In genomic region chr6:88937971-88938663, GRCm38 (mm10) we compare ENCODE assay signal across 10 mouse cellular contexts. TPM values are rescaled to one million over a fixed set of nuclear protein-coding genes. Genes with fewer than 3 reads are reported as not detected.
DNase-seq lines count a peak whose midpoint lies in the region; ATAC-seq and TF ChIP-seq lines count a peak whose summit lies in the region.
"Had no signal": no experiment of that assay in that cellular context is flagged by ENCODE, and none has a peak within 500 bp of the region (broad histone marks: within the 10 kb centered on the region; RNA-seq: fewer than 3 reads in every experiment).

No protein-coding gene starts in this region.

- H3K4me1 ChIP-seq in heart, embryonic 16.5 days (ENCODE audit: control insufficient read depth, insufficient read depth, low read length), result peaks cover 60% of the 10 kb centered on the region
- H3K4me1 ChIP-seq in hindbrain, embryonic 11.5 days (replicated peaks; ENCODE audit: control insufficient read depth, insufficient read depth, low read length), result peaks cover 51% of the 10 kb centered on the region
- peaks cover 20% of the 10 kb centered on the region for H3K4me1 ChIP-seq in neural tube, embryonic 14.5 days (ENCODE audit: control insufficient read depth, insufficient read depth, low read length)

- WGBS in heart, embryonic 16.5 days, result 49% methylated on average over 4 of the region's 4 CpGs
- WGBS in hindbrain, embryonic 11.5 days, result 11% methylated on average over 4 of the region's 4 CpGs
- WGBS in neural tube, embryonic 14.5 days, result 4% methylated on average over 4 of the region's 4 CpGs

- DNase-seq in heart, postnatal 25 days (ENCODE audit: low spot score), result no peak
- DNase-seq in brain, embryonic 14.5 days (ENCODE audit: low read depth), result peak; percentile 92
- DNase-seq in hindbrain, embryonic 11.5 days (ENCODE audit: low spot score), result peak; percentile 77
- no peak for DNase-seq in adrenal gland, adult 8-10 months
- no peak for DNase-seq in layer of hippocampus, postnatal 14 days (ENCODE audit: low spot score in 2 of 2)
- DNase-seq in layer of hippocampus, postnatal 10 days (ENCODE audit: low spot score in 2 of 2), result no peak

- no peak for ATAC-seq in heart, embryonic 16.5 days (replicated peaks; ENCODE audit: extremely low read depth, insufficient read depth, low FRiP score)
- ATAC-seq in hindbrain, embryonic 11.5 days (ENCODE audit: low FRiP score), result peak; percentile 78
- ATAC-seq in neural tube, embryonic 14.5 days (ENCODE audit: low read depth), result peak; percentile 60; the same call in 1 of the 2 replicates

- H3K36me3 ChIP-seq in heart, embryonic 16.5 days (ENCODE audit: control insufficient read depth, insufficient read depth), result no peaks in the 10 kb centered on the region
- no peaks in the 10 kb centered on the region for H3K36me3 ChIP-seq in hindbrain, embryonic 11.5 days (ENCODE audit: control insufficient read depth, insufficient read depth, low read length)
- no peaks in the 10 kb centered on the region for H3K36me3 ChIP-seq in neural tube, embryonic 14.5 days (ENCODE audit: control insufficient read depth, insufficient read depth, low read length)
- H3K36me3 ChIP-seq: embryonic facial prominence, embryonic 13.5 days; limb, embryonic 15.5 days had no signal

- intact Hi-C loops in heart, postnatal 25 days (cut with DNase I), result no loop called here

- H3K9ac ChIP-seq in heart, embryonic 16.5 days (ENCODE audit: low read length), result 0 out of 2 replicates have a peak overlapping the region, but pooled peaks have one; percentile 14
- H3K9ac ChIP-seq in hindbrain, embryonic 11.5 days (ENCODE audit: low read depth, low read length), result peak overlapping the region; percentile 56
- H3K9ac ChIP-seq in neural tube, embryonic 14.5 days (replicated peaks; ENCODE audit: low read depth, low read length), result no peak overlapping the region
- H3K9ac ChIP-seq: embryonic facial prominence, embryonic 13.5 days; limb, embryonic 15.5 days had no signal

- no peaks in the 10 kb centered on the region for H3K27me3 ChIP-seq in heart, embryonic 16.5 days (ENCODE audit: control insufficient read depth, insufficient read depth, low read length)
- H3K27me3 ChIP-seq in hindbrain, embryonic 11.5 days (ENCODE audit: control insufficient read depth, insufficient read depth, low read length), result no peaks in the 10 kb centered on the region
- H3K27me3 ChIP-seq in neural tube, embryonic 14.5 days (ENCODE audit: control insufficient read depth, insufficient read depth, low read length), result no peaks in the 10 kb centered on the region
- H3K27me3 ChIP-seq: limb, embryonic 15.5 days had no signal

- no peak overlapping the region for H3K4me2 ChIP-seq in heart, embryonic 16.5 days (ENCODE audit: low read depth, low read length)
- H3K4me2 ChIP-seq in hindbrain, embryonic 11.5 days (replicated peaks; ENCODE audit: low read depth, low read length), result peak overlapping the region; percentile 27; the same call in 1 of the 2 replicates
- H3K4me2 ChIP-seq in neural tube, embryonic 14.5 days (ENCODE audit: low read depth, low read length), result no peak overlapping the region
- H3K4me2 ChIP-seq: embryonic facial prominence, embryonic 13.5 days; limb, embryonic 15.5 days had no signal

- H3K4me3 ChIP-seq in heart, embryonic 16.5 days (ENCODE audit: low read length), result no peak overlapping the region
- no peak overlapping the region for H3K4me3 ChIP-seq in hindbrain, embryonic 11.5 days (ENCODE audit: low read depth, low read length)
- H3K4me3 ChIP-seq in neural tube, embryonic 14.5 days (ENCODE audit: low read depth, low read length), result no peak overlapping the region
- H3K4me3 ChIP-seq: embryonic facial prominence, embryonic 13.5 days; limb, embryonic 15.5 days had no signal

- H3K27ac ChIP-seq in heart, embryonic 16.5 days (ENCODE audit: low read length), result peak overlapping the region; percentile 91
- H3K27ac ChIP-seq in hindbrain, embryonic 11.5 days (ENCODE audit: low read depth, low read length), result peak overlapping the region; percentile 90
- H3K27ac ChIP-seq in neural tube, embryonic 14.5 days (ENCODE audit: low read depth, low read length), result peak overlapping the region; percentile 30

- no peaks in the 10 kb centered on the region for H3K9me3 ChIP-seq in heart, embryonic 16.5 days (replicated peaks; ENCODE audit: control insufficient read depth, low read length)
- no peaks in the 10 kb centered on the region for H3K9me3 ChIP-seq in hindbrain, embryonic 11.5 days (ENCODE audit: control insufficient read depth, low read length)
- H3K9me3 ChIP-seq in neural tube, embryonic 14.5 days (ENCODE audit: control insufficient read depth, low read length), result no peaks in the 10 kb centered on the region
- H3K9me3 ChIP-seq: embryonic facial prominence, embryonic 13.5 days; limb, embryonic 15.5 days had no signal

- TF ChIP-seq POLR2A in brain, embryonic 14.5 days (IDR thresholded peaks at IDR 0.05; ENCODE audit: borderline replicate concordance, extremely low read depth, insufficient read depth, insufficient read length, poor library complexity, severe bottlenecking), result no peak

- TF ChIP-seq CTCF in brain, embryonic 14.5 days (IDR thresholded peaks at IDR 0.05; ENCODE audit: borderline replicate concordance, extremely low read depth, insufficient read depth, insufficient read length), result no peak

RNA-seq across cellular contexts. Expression of gene Tpra1, which starts 36.1 kb away (rescaled TPM):
- 54.9 and 58.0 TPM in 2 replicates for polyA plus RNA-seq in heart, embryonic 16.5 days (2015; fragmentation: Nextera tagmentation; extraction: Ambion mirVana)
- total RNA-seq in heart, postnatal 25 days (2021), result 10 to 100 TPM; 36.4 to 37.2 TPM
- polyA plus RNA-seq in brain, embryonic 14.5 days (2012; rRNA removed), result 116 and 166 TPM in 2 replicates
- polyA plus RNA-seq in hindbrain, embryonic 11.5 days (2014; fragmentation: Nextera tagmentation; extraction: Ambion mirVana), result 40.1 and 45.4 TPM in 2 replicates
- 54.2 and 58.0 TPM in 2 replicates for polyA plus RNA-seq in neural tube, embryonic 14.5 days (2014; fragmentation: Nextera tagmentation; extraction: Ambion mirVana)
- total RNA-seq in adrenal gland, adult 8-10 months (2022), result 100 to 1,000 TPM; 122 to 168 (median 148) TPM
- 10 to 100 TPM; 36.7 to 38.0 TPM for total RNA-seq in layer of hippocampus, postnatal 14 days (2021)
- 10 to 100 TPM; 38.8 to 47.5 TPM for total RNA-seq in layer of hippocampus, postnatal 10 days (2021)

RNA-seq across cellular contexts. Expression of gene Mcm2, which starts 39.5 kb away (rescaled TPM):
- 88.3 and 94.7 TPM in 2 replicates for polyA plus RNA-seq in heart, embryonic 16.5 days (2015; fragmentation: Nextera tagmentation; extraction: Ambion mirVana)
- total RNA-seq in heart, postnatal 25 days (2021), result 1 to 10 TPM; 6.1 to 7.4 TPM
- 45.7 and 74.3 TPM in 2 replicates for polyA plus RNA-seq in brain, embryonic 14.5 days (2012; rRNA removed)
- 146 and 191 TPM in 2 replicates for polyA plus RNA-seq in hindbrain, embryonic 11.5 days (2014; fragmentation: Nextera tagmentation; extraction: Ambion mirVana)
- polyA plus RNA-seq in neural tube, embryonic 14.5 days (2014; fragmentation: Nextera tagmentation; extraction: Ambion mirVana), result 15.1 and 22.6 TPM in 2 replicates
- 10 to 100 TPM; 26.9 to 51.6 (median 35.2) TPM for total RNA-seq in adrenal gland, adult 8-10 months (2022)
- 1 to 10 TPM; 5.4 to 7.8 TPM for total RNA-seq in layer of hippocampus, postnatal 14 days (2021)
- total RNA-seq in layer of hippocampus, postnatal 10 days (2021), result 1 to 10 TPM; 9.7 TPM

Comparison
In these comparisons a context has a peak if more than half of its experiments do, and no peak if none do; other contexts are left out.
1. H3K27ac ChIP-seq: peak in every context shown above with its lines; median percentile 91 in heart, embryonic 16.5 days; 90 in hindbrain, embryonic 11.5 days; 30 in neural tube, embryonic 14.5 days.
2. DNase-seq: peak in brain, embryonic 14.5 days (single experiment) and hindbrain, embryonic 11.5 days (single experiment); none in heart, postnatal 25 days (single experiment), adrenal gland, adult 8-10 months (single experiment), layer of hippocampus, postnatal 14 days (0 of 2) and layer of hippocampus, postnatal 10 days (0 of 2).